Mouse (Mus musculus) MEL (cell line): ENCODE measurements around the gene Abcc8. TPM values are rescaled to one million over a fixed set of nuclear protein-coding genes. Genes with fewer than 3 reads are reported as not detected.

Source experiments
- DNase-seq: peaks from one replicate; pipeline ENCODE4 v3.0.0; 2011; ENCODE audit warnings: low read depth, low spot score
- H3K27ac ChIP-seq: 2 replicates; pipeline ENCODE4 v1.5.1; 2012; ENCODE audit warnings: low read depth, mild to moderate bottlenecking, control low read depth, low read length, moderate library complexity; ENCODE audit not compliant: control insufficient read depth
- H3K27me3 ChIP-seq, 2 experiments: fragments of 150-350 bp in 1 of 2; sonication (generic) in 1 of 2; 2 replicates each; pipeline ENCODE4 v1.6.1; 2012; ENCODE audit warnings: low read length in 2 of 2, mild to moderate bottlenecking in 2 of 2, improper control_type of control experiment in 1 of 2, moderate library complexity in 1 of 2; ENCODE audit not compliant: insufficient read depth in 2 of 2, control insufficient read depth in 1 of 2
- H3K36me3 ChIP-seq, 2 experiments: 2 replicates each; pipeline ENCODE4 v1.6.1; 2012 to 2014; ENCODE audit warnings: low read length in 2 of 2, improper control_type of control experiment in 1 of 2, inconsistent platforms in 1 of 2, mild to moderate bottlenecking in 1 of 2; ENCODE audit not compliant: insufficient read depth in 2 of 2, control insufficient read depth in 1 of 2
- H3K4me1 ChIP-seq, 2 experiments: fragments of 150-350 bp in 1 of 2; sonication (generic) in 1 of 2; 2 replicates each; pipeline ENCODE4 v1.6.1; 2012; ENCODE audit warnings: low read length in 2 of 2, improper control_type of control experiment in 1 of 2, mild to moderate bottlenecking in 1 of 2; ENCODE audit not compliant: insufficient read depth in 2 of 2, control insufficient read depth in 1 of 2
- H3K4me3 ChIP-seq, 2 experiments: fragments of 150-350 bp in 1 of 2; sonication (generic) in 1 of 2; 2 replicates each; pipeline ENCODE4 v1.5.1; 2012; ENCODE audit warnings: low read depth in 2 of 2, low read length in 2 of 2, mild to moderate bottlenecking in 2 of 2, moderate library complexity in 2 of 2, control low read depth in 1 of 2, improper control_type of control experiment in 1 of 2; ENCODE audit not compliant: control insufficient read depth in 1 of 2, insufficient read depth in 1 of 2
- H3K79me2 ChIP-seq: 2 replicates; pipeline ENCODE4 v1.6.1; 2012; ENCODE audit warnings: mild to moderate bottlenecking, low read length, moderate library complexity; ENCODE audit not compliant: control insufficient read depth, poor library complexity, insufficient read depth
- H3K9ac ChIP-seq: 2 replicates; pipeline ENCODE4 v1.6.1; 2012; ENCODE audit warnings: low read depth, mild to moderate bottlenecking, control low read depth, low read length, moderate library complexity; ENCODE audit not compliant: control insufficient read depth, poor library complexity, severe bottlenecking
- H3K9me3 ChIP-seq: fragments of 150-350 bp; sonication (generic); replicated peaks from 2 replicates; pipeline ENCODE4 v1.6.1; 2012; ENCODE audit warnings: mild to moderate bottlenecking, low read length, improper control_type of control experiment, moderate library complexity; ENCODE audit not compliant: insufficient read depth
- CTCF ChIP-seq, 3 experiments: IDR thresholded peaks in 2 of 3; conservative IDR thresholded peaks in 1 of 3; 2 replicates each; pipeline ENCODE4 v1.5.1; 2011 to 2012; ENCODE audit warnings: low read length in 3 of 3, low read depth in 2 of 3, mild to moderate bottlenecking in 2 of 3, improper control_type of control experiment in 1 of 3, inconsistent platforms in 1 of 3, mixed read lengths in 1 of 3, moderate library complexity in 1 of 3; ENCODE audit not compliant: control insufficient read depth in 1 of 3, insufficient read depth in 1 of 3, poor library complexity in 1 of 3, severe bottlenecking in 1 of 3
- E2F4 ChIP-seq: IDR thresholded peaks from 2 replicates; pipeline ENCODE4 v1.6.1; 2011; ENCODE audit warnings: low read depth, low read length, improper control_type of control experiment, borderline replicate concordance
- EP300 ChIP-seq, 2 experiments: IDR thresholded peaks; 2 replicates each; pipeline ENCODE4 v1.6.1; 2011; ENCODE audit warnings: improper control_type of control experiment in 2 of 2, low read length in 2 of 2, low read depth in 1 of 2, mild to moderate bottlenecking in 1 of 2
- GABPA ChIP-seq: IDR thresholded peaks from 2 replicates; pipeline ENCODE4 v1.6.1; 2012; ENCODE audit warnings: low read depth, mild to moderate bottlenecking, inconsistent platforms, low read length, improper control_type of control experiment, moderate library complexity
- HCFC1 ChIP-seq: IDR thresholded peaks from 2 replicates; pipeline ENCODE4 v1.6.1; 2012; ENCODE audit warnings: low read depth, mild to moderate bottlenecking, inconsistent platforms, low read length, improper control_type of control experiment, moderate library complexity
- MAFK ChIP-seq: IDR thresholded peaks from 2 replicates; pipeline ENCODE4 v1.6.1; 2011; ENCODE audit warnings: low read depth, mild to moderate bottlenecking, low read length, improper control_type of control experiment, borderline replicate concordance
- MAX ChIP-seq: IDR thresholded peaks from 2 replicates; pipeline ENCODE4 v1.6.1; 2011; ENCODE audit warnings: low read length, improper control_type of control experiment
- MEF2A ChIP-seq: IDR thresholded peaks from 2 replicates; pipeline ENCODE4 v1.6.1; 2014; ENCODE audit warnings: low read depth, mild to moderate bottlenecking, inconsistent platforms, low read length, improper control_type of control experiment; ENCODE audit not compliant: poor library complexity, insufficient replicate concordance, severe bottlenecking; ENCODE audit errors: extremely low read depth
- MYB ChIP-seq: IDR thresholded peaks from 2 replicates; pipeline ENCODE4 v1.6.1; 2011; ENCODE audit warnings: mild to moderate bottlenecking, low read depth, low read length, improper control_type of control experiment
- MYC ChIP-seq: IDR thresholded peaks from 2 replicates; pipeline ENCODE4 v1.6.1; 2011; ENCODE audit warnings: low read depth, mild to moderate bottlenecking, low read length, improper control_type of control experiment, moderate library complexity
- POLR2A ChIP-seq, 2 experiments: IDR thresholded peaks; 2 replicates each; pipeline ENCODE4 v1.6.1; 2011 to 2012; ENCODE audit warnings: low read length in 2 of 2, mild to moderate bottlenecking in 2 of 2, control low read depth in 1 of 2, improper control_type of control experiment in 1 of 2, low read depth in 1 of 2, moderate library complexity in 1 of 2; ENCODE audit not compliant: control insufficient read depth in 1 of 2, insufficient read depth in 1 of 2, poor library complexity in 1 of 2
- POLR2AphosphoS2 ChIP-seq: IDR thresholded peaks from 2 replicates; pipeline ENCODE4 v1.6.1; 2011; ENCODE audit warnings: low read length, improper control_type of control experiment
- RCOR1 ChIP-seq: IDR thresholded peaks from 2 replicates; pipeline ENCODE4 v1.6.1; 2012; ENCODE audit warnings: low read depth, mild to moderate bottlenecking, inconsistent platforms, low read length, improper control_type of control experiment
- SIN3A ChIP-seq: IDR thresholded peaks from 2 replicates; pipeline ENCODE4 v1.6.1; 2012; ENCODE audit warnings: low read length, improper control_type of control experiment, inconsistent platforms
- SMC3 ChIP-seq: IDR thresholded peaks from 2 replicates; pipeline ENCODE4 v1.6.1; 2011; ENCODE audit warnings: low read depth, low read length, improper control_type of control experiment
- TAL1 ChIP-seq: IDR thresholded peaks from 2 replicates; pipeline ENCODE4 v1.6.1; 2012; ENCODE audit warnings: mild to moderate bottlenecking, inconsistent platforms, low read length, moderate library complexity, mixed read lengths
- TBP ChIP-seq: IDR thresholded peaks from 2 replicates; pipeline ENCODE4 v1.8.0; 2011; ENCODE audit warnings: low read depth, low read length, improper control_type of control experiment
- UBTF ChIP-seq: IDR thresholded peaks from 2 replicates; pipeline ENCODE4 v1.6.1; 2012; ENCODE audit warnings: low read depth, mild to moderate bottlenecking, inconsistent platforms, low read length, improper control_type of control experiment, moderate library complexity, borderline replicate concordance; ENCODE audit not compliant: insufficient read depth
- USF1 ChIP-seq: IDR thresholded peaks from 2 replicates; pipeline ENCODE4 v1.6.1; 2014; ENCODE audit warnings: low read depth, mild to moderate bottlenecking, inconsistent platforms, low read length, improper control_type of control experiment, moderate library complexity
- USF2 ChIP-seq, 2 experiments: IDR thresholded peaks; 2 replicates each; pipeline ENCODE4 v1.6.1; 2011 to 2012; ENCODE audit warnings: improper control_type of control experiment in 2 of 2, low read length in 2 of 2, borderline replicate concordance in 1 of 2, inconsistent platforms in 1 of 2, low read depth in 1 of 2, mild to moderate bottlenecking in 1 of 2; ENCODE audit not compliant: insufficient read depth in 1 of 2
- ZC3H11A ChIP-seq: IDR thresholded peaks from 2 replicates; pipeline ENCODE4 v1.6.1; 2012; ENCODE audit warnings: low read depth, mild to moderate bottlenecking, inconsistent platforms, low read length, improper control_type of control experiment
- ZMIZ1 ChIP-seq: IDR thresholded peaks from 2 replicates; pipeline ENCODE4 v1.6.1; 2012; ENCODE audit warnings: low read depth, mild to moderate bottlenecking, inconsistent platforms, low read length, improper control_type of control experiment, moderate library complexity
- ZNF384 ChIP-seq: IDR thresholded peaks from 2 replicates; pipeline ENCODE4 v1.6.1; 2012; ENCODE audit warnings: low read depth, mild to moderate bottlenecking, inconsistent platforms, low read length, improper control_type of control experiment
- polyA plus RNA-seq, 2 experiments: library from polyadenylated mRNA; stranded (reverse) in 1 of 2; unstranded in 1 of 2; fragments of >175 nt in 1 of 2; fragments of >200 nt in 1 of 2; gene quantifications; 2 replicates each; pipeline versions ENCODE4 v1.2.1 to v1.2.4; 2012; ENCODE audit warnings: low replicate concordance in 2 of 2, low read depth in 1 of 2; ENCODE audit not compliant: insufficient read length in 2 of 2, insufficient read depth in 1 of 2, missing spikeins in 1 of 2
- total RNA-seq: library from RNA; depleted of rRNA; stranded (reverse); fragments of 300-350 nt; gene quantifications from 2 replicates; pipeline ENCODE4 v1.2.3, GENCODE M21; 2012

Gene Abcc8
- total and polyA plus RNA-seq, 3 experiments = not detected

DNA sequence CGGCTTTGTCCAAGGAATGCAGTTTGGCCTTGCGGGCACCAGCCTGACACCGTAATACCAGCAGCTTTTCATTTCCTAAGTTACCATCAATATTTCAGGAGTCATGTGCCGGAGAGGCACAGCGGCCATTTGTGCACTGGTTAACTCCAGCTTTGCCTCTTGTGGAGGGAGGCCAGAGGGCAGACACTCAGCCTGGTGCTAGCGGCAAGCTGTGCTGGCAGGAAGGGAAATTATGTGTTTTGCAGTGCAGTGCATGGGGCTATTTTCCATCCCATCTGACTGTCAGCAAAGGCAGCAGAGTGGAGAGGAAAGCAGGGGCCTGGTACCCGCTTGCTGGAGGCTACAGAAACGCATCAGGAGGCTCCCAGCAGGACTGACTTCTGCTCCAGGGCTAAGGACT lies 35.8 kb downstream of the Abcc8 start:
- H3K4me3 ChIP-seq = no peak overlapping the region
- H3K27ac ChIP-seq = no peak overlapping the region
- H3K79me2 ChIP-seq = no peaks in the 10 kb centered on the region
- no peak for DNase-seq
- H3K9ac ChIP-seq = no peak overlapping the region
- H3K9me3 ChIP-seq = no peaks in the 10 kb centered on the region
- H3K4me1 ChIP-seq = no peaks in the 10 kb centered on the region
- H3K27me3 ChIP-seq = no peaks in the 10 kb centered on the region
- no peaks in the 10 kb centered on the region for H3K36me3 ChIP-seq
- TF ChIP-seq POLR2AphosphoS2 = no peak
- TF ChIP-seq ZNF384 = no peak
- TF ChIP-seq MEF2A = no peak
- TF ChIP-seq UBTF = no peak
- no peak for TF ChIP-seq TBP
- TF ChIP-seq E2F4 = no peak
- no peak for TF ChIP-seq MYC
- no peak for TF ChIP-seq MAX
- TF ChIP-seq RCOR1 = no peak

DNA sequence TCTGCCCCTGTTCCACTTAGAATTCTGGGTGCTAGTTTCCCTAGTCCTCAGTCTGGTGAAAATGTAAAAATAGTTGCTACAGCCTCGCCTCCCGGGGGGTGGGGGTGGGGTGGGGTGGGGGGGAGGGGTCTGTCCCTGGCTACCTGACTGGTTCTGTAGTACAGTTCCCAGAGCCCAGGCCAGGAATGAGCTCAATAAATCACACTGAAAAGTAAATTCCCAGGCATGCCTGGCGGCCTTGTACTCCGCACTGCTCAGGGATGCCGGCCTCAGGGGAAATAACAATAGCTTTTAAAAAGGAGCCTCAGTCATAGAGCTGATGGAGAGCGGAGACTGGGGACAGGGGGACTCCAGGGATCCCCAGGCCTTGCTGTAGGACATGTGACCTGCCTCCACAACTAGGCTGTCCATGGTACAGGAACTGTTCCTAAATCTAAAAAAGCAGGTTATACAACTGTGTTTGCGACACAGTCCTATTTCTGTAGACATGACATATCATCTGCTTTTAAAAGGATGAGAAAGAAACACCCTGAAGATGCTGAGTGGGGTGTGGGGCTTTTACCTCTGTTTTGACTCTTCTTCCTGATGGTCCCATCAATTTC lies 41.4 kb downstream of the Abcc8 start:
- Histone ChIP-seq H3K27me3 (no peaks in the 10 kb centered on the region), H3K4me1 (no peaks in the 10 kb centered on the region), H3K27ac (no peak overlapping the region), H3K4me3 (no peak overlapping the region), H3K9me3 (no peaks in the 10 kb centered on the region), H3K79me2 (no peaks in the 10 kb centered on the region), H3K9ac (no peak overlapping the region), H3K36me3 (no peaks in the 10 kb centered on the region)
- DNase-seq = no peak
- TF ChIP-seq POLR2AphosphoS2 = no peak
- no peak for TF ChIP-seq HCFC1
- TF ChIP-seq TAL1 = no peak
- TF ChIP-seq USF1 = no peak
- no peak for TF ChIP-seq SMC3
- TF ChIP-seq GABPA = no peak
- no peak for TF ChIP-seq CTCF (IDR thresholded peaks at IDR 0.05 in 2 of 3, conservative IDR thresholded peaks at IDR 0.05 in 1 of 3; ENCODE audit: control insufficient read depth in 1 of 3, insufficient read depth in 1 of 3, low read depth in 2 of 3, low read length in 3 of 3, poor library complexity in 1 of 3, severe bottlenecking in 1 of 3)
- no peak for TF ChIP-seq MAX
- TF ChIP-seq E2F4 = no peak
- TF ChIP-seq RCOR1 = no peak
- no peak for TF ChIP-seq MAFK
- TF ChIP-seq MYB = no peak
- no peak for TF ChIP-seq SIN3A
- no peak for TF ChIP-seq EP300 (IDR thresholded peaks at IDR 0.05; ENCODE audit: low read depth in 1 of 2, low read length in 2 of 2)
- no peak for TF ChIP-seq MEF2A
- TF ChIP-seq ZC3H11A = no peak
- TF ChIP-seq ZMIZ1 = no peak
- no peak for TF ChIP-seq POLR2A (IDR thresholded peaks at IDR 0.05; ENCODE audit: control insufficient read depth in 1 of 2, insufficient read depth in 1 of 2, low read depth in 1 of 2, low read length in 2 of 2, poor library complexity in 1 of 2)
- TF ChIP-seq USF2 (IDR thresholded peaks at IDR 0.05; ENCODE audit: borderline replicate concordance in 1 of 2, insufficient read depth in 1 of 2, low read depth in 1 of 2, low read length in 2 of 2) = no peak
